Mouse (Mus musculus): Measurements from ENCODE around the gene Wdr90.
A peak's percentile ranks its signal among the peaks of the same experiment; 100 is the strongest.
"Not testable (repeated sequence)": the region's sequence is repeated elsewhere in the genome, so short reads cannot be mapped to it uniquely, and the experiment has no call there.

Gene Wdr90

DNA sequence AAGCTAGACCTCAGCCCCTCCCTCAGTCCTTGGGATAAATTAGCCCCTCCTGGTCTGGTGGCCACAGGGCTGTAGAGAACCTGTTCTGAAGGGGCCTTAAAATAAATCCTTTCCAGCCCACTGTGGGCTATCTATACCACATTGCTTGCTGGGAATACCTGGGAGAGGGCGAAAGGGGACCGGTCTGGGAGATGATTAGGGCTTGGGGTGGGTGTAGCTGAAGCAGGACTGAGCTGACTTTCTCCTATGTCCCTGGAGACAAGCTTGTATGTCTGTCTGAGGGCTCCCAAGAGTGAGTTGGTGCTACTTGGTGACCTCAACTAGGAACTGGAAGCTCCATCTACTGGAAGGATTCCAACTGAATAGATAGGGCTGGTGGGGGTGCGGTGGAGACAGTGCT is 15.7 kb upstream of the Wdr90 start:
- no peak for DNase-seq (ENCODE audit: low spot score in 2 of 2)

DNA sequence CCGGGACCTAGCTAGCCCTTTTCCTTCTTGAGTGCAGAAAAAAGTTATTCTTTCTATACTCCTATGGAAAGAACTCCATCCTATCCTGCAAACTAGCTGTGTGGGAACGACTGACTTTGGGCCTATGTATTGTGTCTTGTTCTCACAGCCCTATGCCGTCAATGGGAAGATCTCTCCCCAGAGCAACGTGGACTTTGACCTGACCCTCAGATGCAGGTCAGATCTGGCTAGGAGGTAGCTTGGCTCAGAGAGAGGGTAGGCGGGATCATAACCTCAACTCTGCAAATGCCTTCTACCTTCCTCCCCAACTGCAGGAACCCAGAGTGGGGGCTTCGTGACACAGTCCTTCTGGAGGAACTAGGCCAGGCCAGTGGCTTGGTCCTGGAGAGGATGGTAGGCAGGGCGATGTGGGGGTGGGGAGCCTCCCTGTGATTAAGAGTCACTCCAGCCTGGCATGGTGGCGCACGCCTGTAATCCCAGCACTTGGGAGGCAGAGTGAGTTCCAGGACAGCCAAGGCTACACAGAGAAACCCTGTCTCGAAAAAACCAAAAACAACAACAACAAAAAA is 15.1 kb upstream of the Wdr90 start:
- no peak for DNase-seq (ENCODE audit: low spot score in 2 of 2)

DNA sequence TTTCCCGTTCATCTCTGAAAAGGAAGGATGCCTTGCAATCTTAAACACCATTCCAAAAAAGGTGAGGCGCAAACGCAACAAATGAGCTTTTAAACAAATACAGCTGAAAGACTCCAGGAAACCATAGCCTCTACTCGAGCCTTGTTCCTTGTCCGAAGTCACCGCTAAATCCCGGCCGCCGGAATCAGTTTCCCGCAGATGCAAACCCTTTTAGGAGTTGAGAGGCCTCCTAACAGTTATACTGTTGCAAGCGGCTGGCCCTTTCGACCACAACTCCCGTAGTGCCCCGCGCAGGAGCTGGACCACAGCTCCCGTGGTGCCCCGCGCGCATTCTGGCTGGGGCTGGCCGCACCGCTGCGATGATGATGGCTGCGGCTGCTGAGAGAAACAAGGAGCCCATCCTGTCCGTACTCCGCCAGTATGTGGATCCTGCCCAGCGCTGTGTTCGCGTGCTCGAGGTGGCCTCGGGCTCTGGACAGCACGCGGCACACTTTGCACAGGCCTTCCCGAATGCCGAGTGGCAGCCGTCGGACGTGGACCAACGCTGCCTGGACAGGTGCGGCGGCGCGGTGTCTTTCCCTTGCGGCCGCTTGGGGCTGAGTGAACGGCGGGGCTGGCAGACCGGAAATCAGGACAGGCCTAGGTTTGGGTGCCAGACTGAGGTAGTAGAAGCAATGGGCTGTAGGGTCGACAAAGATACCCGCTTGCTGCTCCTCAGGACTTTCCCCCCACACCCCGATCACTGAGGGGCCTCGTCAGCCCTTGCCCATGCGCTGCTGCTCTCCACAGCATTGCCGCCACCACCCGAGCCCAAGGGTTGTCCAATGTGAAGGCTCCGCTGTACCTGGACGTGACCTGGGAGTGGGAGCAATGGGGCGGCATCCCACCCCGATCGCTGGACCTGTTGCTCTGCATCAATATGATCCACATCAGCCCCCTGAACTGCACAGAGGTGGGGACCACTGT is 14.2 kb upstream of the Wdr90 start:
- peak; percentile 84 to 85 for DNase-seq (ENCODE audit: low spot score in 2 of 2)

DNA sequence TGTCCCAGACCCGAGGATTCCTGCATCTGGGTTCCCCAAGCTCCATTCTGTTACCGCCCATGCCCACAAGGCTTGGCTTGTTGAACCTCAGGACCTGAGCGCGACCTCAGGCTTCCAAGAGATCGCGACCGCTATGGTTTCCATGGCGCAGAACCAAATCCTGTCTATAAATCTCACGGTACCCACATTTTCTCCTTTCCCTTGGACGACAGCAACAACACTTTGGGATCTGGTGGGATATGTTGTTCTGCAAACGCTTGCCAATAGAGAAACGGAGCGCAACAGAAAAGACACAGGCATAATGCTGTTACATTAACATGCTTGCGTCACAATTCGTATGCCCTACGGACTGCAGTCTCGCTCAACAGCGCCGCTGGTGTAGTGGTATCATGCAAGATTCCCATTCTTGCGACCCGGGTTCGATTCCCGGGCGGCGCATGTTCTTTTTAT is 13.4 kb upstream of the Wdr90 start, which contains the start of gene Mettl26:
Gene Mettl26 (plus strand): TSS at position 354 of the 450 bp plus-strand sequence.
- DNase-seq (ENCODE audit: low spot score in 2 of 2): peak; percentile 100

DNA sequence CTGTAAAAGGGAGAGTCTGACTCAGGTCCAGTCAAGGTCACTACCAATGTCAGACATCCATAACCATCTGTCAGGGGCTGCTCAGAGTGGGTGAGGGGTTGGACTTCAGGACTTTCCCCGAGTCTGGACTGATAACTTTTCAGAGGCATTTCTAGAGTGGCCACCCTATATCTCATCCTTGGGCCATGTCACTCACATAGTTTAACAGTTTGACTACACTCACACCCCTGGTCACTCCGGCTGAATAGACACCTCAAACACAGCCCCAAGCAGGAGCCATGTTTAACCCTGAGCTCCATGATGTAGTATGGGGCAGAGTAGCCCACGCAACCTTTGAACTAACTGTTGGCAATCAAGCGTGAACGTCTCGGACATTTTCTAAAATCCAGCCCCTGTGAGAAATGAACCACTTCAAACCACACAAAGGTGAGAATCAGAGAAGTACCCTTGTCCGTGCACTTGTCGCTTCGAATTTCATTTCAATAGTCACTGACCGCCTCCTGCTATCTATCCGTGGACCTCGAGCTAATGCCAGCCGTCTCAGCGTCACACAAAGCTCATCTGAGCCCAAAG is 12.9 kb upstream of the Wdr90 start:
- DNase-seq (ENCODE audit: low spot score in 2 of 2): no peak

DNA sequence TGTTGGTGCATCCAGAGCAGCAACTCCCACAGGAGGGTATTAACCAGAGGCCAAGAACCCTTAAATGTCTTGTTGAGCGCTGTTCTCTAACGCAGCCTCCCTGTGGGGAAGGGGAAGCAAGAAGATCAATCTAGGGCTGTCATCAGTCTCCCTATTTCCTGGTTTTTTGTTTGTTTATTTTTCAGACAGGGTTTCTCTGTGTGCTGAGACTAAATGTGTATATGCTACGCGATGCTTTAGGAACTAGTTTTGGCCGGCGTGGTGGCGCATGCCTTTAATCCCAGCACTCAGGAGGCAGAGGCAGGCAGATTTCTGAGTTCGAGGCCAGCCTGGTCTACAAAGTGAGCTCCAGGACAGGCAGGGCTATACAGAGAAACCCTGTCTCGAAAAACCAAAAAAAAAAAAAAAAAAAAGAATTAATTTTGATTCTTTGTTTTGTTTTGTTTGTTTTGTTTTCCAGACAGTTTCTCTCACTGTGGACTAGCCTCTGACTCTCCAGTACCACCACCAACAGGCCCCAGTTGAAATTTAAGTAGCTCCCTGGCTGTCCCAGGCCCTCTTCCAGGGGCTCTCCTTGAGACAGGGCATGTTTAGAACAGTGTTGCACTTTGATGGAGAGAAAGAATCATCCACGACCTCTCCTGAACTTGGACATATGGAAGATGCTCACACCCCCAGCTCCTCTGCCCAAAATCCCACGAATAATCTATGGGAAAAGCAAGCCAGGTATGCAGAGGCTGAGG is 12.3 kb upstream of the Wdr90 start:
- no peak for DNase-seq (ENCODE audit: low spot score in 2 of 2)

DNA sequence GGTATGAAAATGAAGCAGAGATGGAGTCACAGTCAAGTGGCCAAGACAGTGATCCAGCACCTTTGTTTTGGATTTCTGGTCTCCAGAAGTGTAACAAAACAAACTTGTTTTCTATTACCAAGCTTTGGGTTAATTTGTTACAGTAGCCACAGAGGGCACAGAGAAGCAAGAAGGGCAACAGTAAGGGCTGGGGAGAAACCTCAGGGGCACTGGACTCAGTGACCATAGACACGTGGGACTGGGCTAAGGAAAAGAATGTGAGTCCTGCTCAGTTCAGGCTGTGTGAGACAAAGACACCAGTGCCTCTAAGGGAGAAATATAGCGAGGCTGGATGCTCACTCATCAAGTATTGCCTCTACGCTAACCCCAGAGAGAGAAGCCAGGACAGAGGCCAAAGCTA is 11.4 kb upstream of the Wdr90 start:
- DNase-seq (ENCODE audit: low spot score in 2 of 2): no peak

DNA sequence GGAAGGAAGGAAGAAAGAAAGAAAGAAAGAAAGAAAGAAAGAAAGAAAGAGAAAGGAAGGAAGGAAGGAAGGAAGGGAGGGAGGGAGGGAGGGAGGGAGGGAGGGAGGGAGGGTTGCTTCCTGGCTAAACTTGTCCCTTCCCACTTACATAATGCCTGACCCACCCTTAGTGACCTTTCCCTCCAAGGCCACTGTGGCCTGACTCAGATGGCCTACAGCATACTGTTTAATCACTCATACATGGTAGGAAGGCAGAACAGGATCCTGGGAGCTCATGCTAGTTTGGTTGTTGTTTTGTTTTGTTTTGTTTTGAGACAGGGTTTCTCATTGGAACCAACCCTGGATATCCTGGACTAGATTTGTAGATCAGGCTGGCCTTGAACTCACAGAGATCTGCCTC is 10.3 kb upstream of the Wdr90 start:
- not testable (repeated sequence) for DNase-seq (ENCODE audit: low spot score in 2 of 2)

DNA sequence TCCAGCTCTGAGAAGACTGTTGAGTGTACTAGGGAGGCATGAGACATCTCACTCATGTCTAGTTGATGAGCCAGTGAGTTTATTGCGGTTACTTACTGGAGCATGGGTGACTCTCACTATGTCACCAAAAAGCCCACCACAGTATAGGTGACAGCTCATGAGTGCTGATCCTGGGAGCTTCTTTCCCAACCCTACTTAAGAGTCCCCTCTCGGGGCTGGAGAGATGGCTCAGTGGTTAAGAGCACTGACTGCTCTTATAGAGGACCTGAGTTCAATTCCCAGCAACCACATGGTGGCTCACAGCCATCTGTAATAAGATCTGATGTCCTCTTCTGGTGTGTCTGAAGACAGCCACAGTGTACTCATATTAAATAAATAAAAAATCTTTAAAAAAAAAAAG is 8.7 kb upstream of the Wdr90 start:
- DNase-seq (ENCODE audit: low spot score in 2 of 2): no peak

DNA sequence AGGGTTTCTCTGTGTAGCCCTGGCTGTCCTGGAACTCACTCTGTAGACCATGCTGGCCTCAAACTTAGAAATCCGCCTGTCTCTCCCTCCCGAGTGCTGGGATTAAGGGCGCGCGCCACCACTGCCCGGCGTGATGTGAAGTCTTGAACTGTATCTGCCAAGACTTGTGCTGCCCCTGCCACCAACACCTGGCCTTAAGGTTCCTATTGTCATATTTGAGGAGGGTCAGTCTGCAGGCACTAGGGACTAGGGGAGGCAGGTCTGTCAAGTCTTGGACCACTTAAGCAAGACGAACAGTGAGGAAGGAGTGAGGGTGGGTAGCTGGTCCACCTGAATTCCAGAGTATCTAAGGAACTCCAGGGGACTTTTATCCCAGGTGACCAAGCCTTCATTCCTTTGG is 8.2 kb upstream of the Wdr90 start:
- no peak for DNase-seq (ENCODE audit: low spot score in 2 of 2)

DNA sequence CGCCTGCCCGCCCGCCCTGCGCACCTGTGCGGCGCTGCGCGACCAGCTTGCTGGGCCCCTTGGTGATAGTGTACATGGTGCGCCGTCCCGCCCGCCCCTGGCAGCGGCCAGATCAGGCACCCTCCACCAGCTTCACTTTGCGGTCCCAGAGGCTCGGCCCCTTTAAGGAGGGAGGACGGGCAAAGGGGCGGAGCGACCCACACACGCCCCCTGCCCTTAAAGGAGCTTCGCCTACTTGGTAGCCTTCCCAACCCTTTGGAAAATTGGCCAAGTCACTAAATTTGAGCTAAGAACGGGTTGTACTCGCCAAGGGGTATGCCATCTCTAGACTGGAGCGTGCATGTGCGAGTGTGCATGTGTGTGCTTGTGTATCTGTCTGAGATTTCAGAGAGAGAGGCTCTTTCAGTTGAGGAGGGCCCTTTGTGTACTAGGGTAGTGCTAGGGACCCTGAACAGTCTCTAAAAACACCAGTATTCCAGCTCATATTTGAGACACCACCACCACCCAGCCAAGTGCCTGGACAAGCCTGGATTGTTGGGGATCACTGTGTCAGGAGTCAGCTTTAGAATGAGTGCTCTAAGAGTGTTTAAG is 7.4 kb upstream of the Wdr90 start, which contains the start of gene Mcrip2:
Gene Mcrip2 (minus strand): TSS at position 164 of the 591 bp plus-strand sequence.
- peak; percentile 56 to 59 for DNase-seq (ENCODE audit: low spot score in 2 of 2)

DNA sequence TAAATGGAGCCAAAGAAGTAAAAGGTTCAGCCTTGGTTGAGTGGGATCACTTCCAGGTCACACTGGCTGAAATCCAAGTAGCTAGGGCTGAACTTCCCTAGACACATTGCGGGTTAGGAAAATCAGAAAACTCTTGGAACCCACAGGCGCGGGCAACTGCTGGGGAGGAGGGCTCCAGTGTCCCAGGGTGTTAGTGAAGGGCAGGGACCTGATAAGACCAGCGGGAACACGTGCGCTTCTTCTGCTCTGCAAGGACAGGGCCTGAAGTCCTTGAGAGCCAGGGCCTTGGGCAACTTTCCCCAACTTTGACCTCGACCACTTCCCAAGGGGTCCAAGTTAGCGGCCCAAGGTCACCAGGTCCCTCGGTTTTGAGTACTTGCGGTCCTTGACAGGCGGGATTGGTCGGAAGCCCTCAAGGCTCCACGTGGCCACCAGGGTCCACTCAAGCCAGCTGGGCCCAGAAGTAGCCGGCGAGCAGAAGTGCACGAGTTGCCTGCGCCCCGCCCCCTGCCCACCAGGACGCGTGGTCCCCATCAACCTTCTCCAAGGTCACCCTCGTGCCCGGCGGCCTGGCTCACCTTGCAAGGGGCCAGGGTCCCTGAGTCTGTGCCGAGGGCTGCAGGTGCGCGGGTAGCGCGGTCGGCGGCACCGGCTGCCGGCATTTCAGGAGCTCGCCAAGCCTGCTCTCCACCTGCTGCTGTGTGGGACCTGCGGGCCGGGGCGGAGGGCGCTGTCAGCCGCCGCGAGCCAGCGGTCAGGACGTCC is 6.7 kb upstream of the Wdr90 start:
- DNase-seq (ENCODE audit: low spot score in 2 of 2): no peak

DNA sequence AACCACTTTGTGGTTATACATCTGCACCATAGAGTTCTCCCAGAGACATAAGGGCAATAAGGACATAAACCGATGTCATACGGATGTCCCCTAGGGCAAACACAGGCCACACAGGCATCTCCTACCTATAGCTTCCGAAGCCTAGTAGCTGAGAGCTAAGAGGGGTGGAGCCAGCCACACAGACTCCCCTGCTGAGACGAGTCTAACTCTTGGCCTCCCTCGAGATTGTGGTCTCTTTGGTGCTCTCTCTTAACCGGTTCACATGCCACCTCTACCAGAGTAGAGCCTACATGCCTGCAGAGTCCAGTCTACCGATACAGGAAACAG is 6.2 kb upstream of the Wdr90 start:
- DNase-seq (ENCODE audit: low spot score in 2 of 2): no peak

DNA sequence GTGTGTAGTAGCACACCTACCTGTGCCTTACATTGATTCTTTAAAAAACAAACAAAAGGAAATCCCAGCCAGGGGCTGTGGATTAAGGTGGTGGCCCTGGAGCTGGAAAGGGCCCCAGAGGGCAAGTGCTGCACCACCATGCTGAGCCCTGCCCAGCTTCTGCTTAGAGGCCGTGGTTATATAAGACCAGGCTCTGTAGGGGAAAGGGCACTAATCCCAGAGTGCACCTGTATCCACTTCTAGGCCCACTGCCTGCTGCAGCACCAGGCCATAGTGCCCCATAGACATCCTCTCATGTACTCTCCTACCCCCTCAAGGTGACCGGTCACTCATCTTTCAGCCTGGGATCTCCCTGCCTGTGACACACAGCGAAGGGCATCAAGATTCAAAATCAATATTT is 4.9 kb upstream of the Wdr90 start:
- no peak for DNase-seq (ENCODE audit: low spot score in 2 of 2)

DNA sequence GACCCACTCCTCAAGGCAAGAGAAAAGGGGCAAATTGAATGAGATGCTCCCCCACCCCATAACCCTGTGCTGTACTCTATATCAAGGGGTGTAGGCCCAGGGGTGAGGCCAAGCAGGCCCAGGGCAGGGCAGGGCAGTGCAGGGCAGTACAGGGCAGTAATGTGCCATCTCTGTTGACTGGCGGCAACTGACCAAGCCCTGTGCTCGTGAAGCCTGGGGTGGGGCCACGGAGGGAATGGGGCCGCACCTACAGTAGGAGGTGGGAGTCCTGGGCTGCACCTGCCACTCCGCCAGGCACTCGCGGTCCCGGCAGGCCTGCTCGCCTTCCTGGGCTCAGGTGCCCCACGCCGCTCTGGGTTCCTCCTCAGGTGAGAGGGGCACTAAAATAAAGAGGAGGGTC is 4.0 kb upstream of the Wdr90 start:
- no peak for DNase-seq (ENCODE audit: low spot score in 2 of 2)

DNA sequence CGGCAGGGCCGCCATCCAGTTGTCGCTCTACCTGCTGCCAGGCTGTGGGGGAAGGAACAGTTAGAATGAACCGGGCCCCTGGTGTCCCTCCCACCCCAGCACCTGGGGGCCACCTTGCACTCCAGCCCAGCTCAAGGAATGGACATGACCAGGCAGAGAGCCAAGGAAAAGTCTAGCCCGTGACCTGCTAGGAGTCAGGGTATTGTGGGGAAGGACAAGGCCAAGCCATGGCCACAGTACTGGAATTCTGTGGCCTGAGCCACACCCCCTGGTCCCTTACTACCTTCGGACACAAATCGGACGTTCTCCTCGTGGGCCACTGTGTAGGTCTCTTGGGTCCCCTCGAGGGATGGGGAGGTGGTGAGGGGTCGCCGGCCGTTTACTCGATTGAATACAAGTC is 3.0 kb upstream of the Wdr90 start:
- DNase-seq (ENCODE audit: low spot score in 2 of 2): no peak

DNA sequence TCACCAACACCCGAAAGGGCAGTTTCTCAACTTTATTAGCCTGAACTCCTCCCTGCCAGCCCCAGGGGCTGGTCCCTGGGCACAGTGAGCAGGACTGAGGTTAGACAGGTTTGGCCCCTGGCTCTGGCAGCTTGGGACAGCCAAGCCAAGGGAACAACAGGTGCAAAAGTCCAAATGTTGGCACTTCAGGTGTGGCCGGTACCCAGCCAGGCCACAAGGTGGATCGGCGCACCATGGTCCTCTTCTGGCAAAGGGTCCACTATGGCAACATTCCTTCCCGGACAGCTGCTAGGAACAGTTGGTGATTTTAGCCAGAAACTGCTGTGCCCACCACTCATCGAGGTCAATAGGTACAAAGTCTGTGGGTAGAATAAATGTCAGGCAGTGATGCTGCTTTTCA is 2.4 kb upstream of the Wdr90 start:
- DNase-seq (ENCODE audit: low spot score in 2 of 2): no peak

DNA sequence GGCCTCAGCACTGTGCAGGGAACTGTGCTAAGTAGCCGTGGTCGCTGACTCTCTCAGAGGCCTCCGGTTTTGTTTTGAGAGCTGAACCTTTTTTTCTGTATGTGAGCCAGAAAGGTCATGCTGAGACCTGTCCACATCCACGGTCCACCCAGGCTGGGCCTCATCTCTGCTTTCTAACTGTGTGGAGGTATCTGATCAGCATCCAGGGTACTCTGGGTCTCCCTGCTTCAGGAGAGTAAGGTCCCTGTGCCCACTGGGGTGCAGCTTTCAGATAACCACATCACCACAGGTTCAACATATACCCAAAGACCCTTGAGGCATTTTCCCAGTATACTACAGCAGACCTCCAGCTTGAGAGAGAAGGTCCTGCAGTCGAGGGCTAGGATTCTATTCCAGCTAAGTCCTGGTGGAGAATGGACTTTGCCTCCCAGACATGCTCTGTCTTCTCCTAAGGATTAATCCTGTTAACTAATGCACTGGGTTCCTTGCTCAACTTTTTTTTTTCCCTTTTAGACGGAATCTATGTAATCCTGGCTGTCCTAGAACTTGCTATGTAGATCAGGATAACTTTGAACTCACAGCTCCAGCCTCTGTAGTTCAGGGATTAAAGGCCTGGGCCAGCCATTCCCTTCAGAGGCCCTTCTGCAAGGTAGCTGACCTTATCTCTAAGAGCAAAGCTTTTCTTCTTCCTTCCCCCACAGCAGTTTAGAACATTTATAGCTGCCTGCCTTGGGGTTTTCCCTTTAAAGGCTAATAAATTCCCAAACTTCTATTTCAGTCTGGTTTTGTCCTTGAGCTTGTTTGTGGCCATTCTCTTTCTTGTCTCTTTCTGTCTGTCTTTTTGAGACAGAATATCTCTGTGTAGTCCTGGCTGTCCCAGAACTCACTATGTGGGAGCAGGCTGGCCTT is 657 bp upstream of the Wdr90 start:
- DNase-seq (ENCODE audit: low spot score in 2 of 2): no peak

DNA sequence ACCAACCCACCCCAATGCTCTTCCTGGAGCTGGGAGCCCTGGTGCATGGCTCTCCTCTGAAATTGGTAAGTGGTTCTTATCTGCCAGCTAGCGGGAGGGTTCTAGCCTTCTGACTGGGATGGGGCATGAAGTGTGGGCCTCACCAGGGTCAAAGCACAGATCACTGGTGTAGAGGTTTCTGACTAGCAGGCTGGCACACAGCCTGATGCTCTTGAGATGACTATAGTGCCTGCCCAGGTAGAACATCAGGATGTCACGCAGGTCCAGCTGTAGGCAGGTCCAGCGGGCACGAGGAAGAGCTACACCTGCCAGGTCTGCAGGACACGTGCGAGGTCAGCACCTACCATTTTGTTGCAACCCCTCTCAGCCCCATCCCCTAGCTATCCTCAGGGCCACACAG is 1.1 kb downstream of the Wdr90 start:
- DNase-seq (ENCODE audit: low spot score in 2 of 2): no peak

DNA sequence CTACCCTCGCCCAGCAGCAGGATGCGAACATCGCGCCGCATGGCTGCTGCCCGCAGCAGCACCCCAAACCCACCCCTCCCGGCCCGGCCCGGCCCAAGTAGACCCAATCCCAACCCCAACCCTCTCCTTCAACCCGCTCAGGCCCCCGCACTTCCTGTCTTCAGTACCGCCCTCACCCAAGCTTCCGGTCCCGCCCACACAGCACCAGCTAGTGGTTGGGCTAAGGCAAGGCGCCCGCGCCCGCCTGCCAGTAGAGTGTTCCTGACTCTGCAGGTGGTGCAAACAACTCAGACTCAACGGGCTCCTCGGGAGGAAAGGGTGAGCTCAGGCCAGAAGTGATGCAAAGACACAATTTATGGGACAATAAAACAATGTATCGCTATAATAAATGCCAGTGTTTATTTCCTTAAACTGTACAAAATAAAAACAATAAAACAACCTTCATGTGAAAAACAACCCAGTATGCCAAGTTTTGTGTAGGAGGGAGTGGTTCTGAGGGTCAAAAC is 16.9 kb downstream of the Wdr90 start, which contains the start of gene Rhot2:
Gene Rhot2 (minus strand): TSS at position 456 of the 506 bp plus-strand sequence.
- peak; percentile 78 to 90 for DNase-seq (ENCODE audit: low spot score in 2 of 2)
